Mouse (Mus musculus) MEL (cell line): ENCODE measurements around the gene Pi4k2a. TPM values are rescaled to one million over a fixed set of nuclear protein-coding genes. Genes with fewer than 3 reads are reported as not detected.

Experiments
- DNase-seq: peaks from one replicate; pipeline ENCODE4 v3.0.0; 2011; ENCODE audit warnings: low read depth, low spot score
- H3K27ac ChIP-seq: 2 replicates; pipeline ENCODE4 v1.5.1; 2012; ENCODE audit warnings: low read depth, mild to moderate bottlenecking, control low read depth, low read length, moderate library complexity; ENCODE audit not compliant: control insufficient read depth
- H3K27me3 ChIP-seq, 2 experiments: fragments of 150-350 bp in 1 of 2; sonication (generic) in 1 of 2; 2 replicates each; pipeline ENCODE4 v1.6.1; 2012; ENCODE audit warnings: low read length in 2 of 2, mild to moderate bottlenecking in 2 of 2, improper control_type of control experiment in 1 of 2, moderate library complexity in 1 of 2; ENCODE audit not compliant: insufficient read depth in 2 of 2, control insufficient read depth in 1 of 2
- H3K36me3 ChIP-seq, 2 experiments: 2 replicates each; pipeline ENCODE4 v1.6.1; 2012 to 2014; ENCODE audit warnings: low read length in 2 of 2, improper control_type of control experiment in 1 of 2, inconsistent platforms in 1 of 2, mild to moderate bottlenecking in 1 of 2; ENCODE audit not compliant: insufficient read depth in 2 of 2, control insufficient read depth in 1 of 2
- H3K4me1 ChIP-seq, 2 experiments: fragments of 150-350 bp in 1 of 2; sonication (generic) in 1 of 2; 2 replicates each; pipeline ENCODE4 v1.6.1; 2012; ENCODE audit warnings: low read length in 2 of 2, improper control_type of control experiment in 1 of 2, mild to moderate bottlenecking in 1 of 2; ENCODE audit not compliant: insufficient read depth in 2 of 2, control insufficient read depth in 1 of 2
- H3K4me3 ChIP-seq, 2 experiments: fragments of 150-350 bp in 1 of 2; sonication (generic) in 1 of 2; 2 replicates each; pipeline ENCODE4 v1.5.1; 2012; ENCODE audit warnings: low read depth in 2 of 2, low read length in 2 of 2, mild to moderate bottlenecking in 2 of 2, moderate library complexity in 2 of 2, control low read depth in 1 of 2, improper control_type of control experiment in 1 of 2; ENCODE audit not compliant: control insufficient read depth in 1 of 2, insufficient read depth in 1 of 2
- H3K79me2 ChIP-seq: 2 replicates; pipeline ENCODE4 v1.6.1; 2012; ENCODE audit warnings: mild to moderate bottlenecking, low read length, moderate library complexity; ENCODE audit not compliant: control insufficient read depth, poor library complexity, insufficient read depth
- H3K9ac ChIP-seq: 2 replicates; pipeline ENCODE4 v1.6.1; 2012; ENCODE audit warnings: low read depth, mild to moderate bottlenecking, control low read depth, low read length, moderate library complexity; ENCODE audit not compliant: control insufficient read depth, poor library complexity, severe bottlenecking
- H3K9me3 ChIP-seq: fragments of 150-350 bp; sonication (generic); replicated peaks from 2 replicates; pipeline ENCODE4 v1.6.1; 2012; ENCODE audit warnings: mild to moderate bottlenecking, low read length, improper control_type of control experiment, moderate library complexity; ENCODE audit not compliant: insufficient read depth
- BHLHE40 ChIP-seq: IDR thresholded peaks from 2 replicates; pipeline ENCODE4 v1.6.1; 2012; ENCODE audit warnings: low read depth, mild to moderate bottlenecking, inconsistent platforms, low read length, improper control_type of control experiment, borderline replicate concordance
- CHD1 ChIP-seq: IDR thresholded peaks from 2 replicates; pipeline ENCODE4 v1.6.1; 2012; ENCODE audit warnings: low read depth, mild to moderate bottlenecking, inconsistent platforms, low read length, improper control_type of control experiment
- CHD2 ChIP-seq: IDR thresholded peaks from 2 replicates; pipeline ENCODE4 v1.6.1; 2011; ENCODE audit warnings: low read length, improper control_type of control experiment
- CTCF ChIP-seq, 3 experiments: IDR thresholded peaks in 2 of 3; conservative IDR thresholded peaks in 1 of 3; 2 replicates each; pipeline ENCODE4 v1.5.1; 2011 to 2012; ENCODE audit warnings: low read length in 3 of 3, low read depth in 2 of 3, mild to moderate bottlenecking in 2 of 3, improper control_type of control experiment in 1 of 3, inconsistent platforms in 1 of 3, mixed read lengths in 1 of 3, moderate library complexity in 1 of 3; ENCODE audit not compliant: control insufficient read depth in 1 of 3, insufficient read depth in 1 of 3, poor library complexity in 1 of 3, severe bottlenecking in 1 of 3
- E2F4 ChIP-seq: IDR thresholded peaks from 2 replicates; pipeline ENCODE4 v1.6.1; 2011; ENCODE audit warnings: low read depth, low read length, improper control_type of control experiment, borderline replicate concordance
- ELF1 ChIP-seq: IDR thresholded peaks from 2 replicates; pipeline ENCODE4 v1.6.1; 2014; ENCODE audit warnings: low read depth, mild to moderate bottlenecking, inconsistent platforms, low read length, improper control_type of control experiment, moderate library complexity
- EP300 ChIP-seq, 2 experiments: IDR thresholded peaks; 2 replicates each; pipeline ENCODE4 v1.6.1; 2011; ENCODE audit warnings: improper control_type of control experiment in 2 of 2, low read length in 2 of 2, low read depth in 1 of 2, mild to moderate bottlenecking in 1 of 2
- ETS1 ChIP-seq: IDR thresholded peaks from 2 replicates; pipeline ENCODE4 v1.6.1; 2012; ENCODE audit warnings: low read depth, mild to moderate bottlenecking, inconsistent platforms, low read length, improper control_type of control experiment, moderate library complexity
- HCFC1 ChIP-seq: IDR thresholded peaks from 2 replicates; pipeline ENCODE4 v1.6.1; 2012; ENCODE audit warnings: low read depth, mild to moderate bottlenecking, inconsistent platforms, low read length, improper control_type of control experiment, moderate library complexity
- KAT2A ChIP-seq: conservative IDR thresholded peaks from 2 replicates; pipeline ENCODE4 v1.6.1; 2012; ENCODE audit warnings: low read depth, low read length, improper control_type of control experiment, inconsistent platforms
- MAFK ChIP-seq: IDR thresholded peaks from 2 replicates; pipeline ENCODE4 v1.6.1; 2011; ENCODE audit warnings: low read depth, mild to moderate bottlenecking, low read length, improper control_type of control experiment, borderline replicate concordance
- MAX ChIP-seq: IDR thresholded peaks from 2 replicates; pipeline ENCODE4 v1.6.1; 2011; ENCODE audit warnings: low read length, improper control_type of control experiment
- MXI1 ChIP-seq: IDR thresholded peaks from 2 replicates; pipeline ENCODE4 v1.6.1; 2011; ENCODE audit warnings: mild to moderate bottlenecking, low read depth, low read length, improper control_type of control experiment
- MYB ChIP-seq: IDR thresholded peaks from 2 replicates; pipeline ENCODE4 v1.6.1; 2011; ENCODE audit warnings: mild to moderate bottlenecking, low read depth, low read length, improper control_type of control experiment
- MYC ChIP-seq: IDR thresholded peaks from 2 replicates; pipeline ENCODE4 v1.6.1; 2011; ENCODE audit warnings: low read depth, mild to moderate bottlenecking, low read length, improper control_type of control experiment, moderate library complexity
- NRF1 ChIP-seq: IDR thresholded peaks from 2 replicates; pipeline ENCODE4 v1.6.1; 2014; ENCODE audit warnings: low read depth, mild to moderate bottlenecking, inconsistent platforms, low read length, improper control_type of control experiment, moderate library complexity; ENCODE audit not compliant: poor library complexity, insufficient read depth, severe bottlenecking
- POLR2A ChIP-seq, 2 experiments: IDR thresholded peaks; 2 replicates each; pipeline ENCODE4 v1.6.1; 2011 to 2012; ENCODE audit warnings: low read length in 2 of 2, mild to moderate bottlenecking in 2 of 2, control low read depth in 1 of 2, improper control_type of control experiment in 1 of 2, low read depth in 1 of 2, moderate library complexity in 1 of 2; ENCODE audit not compliant: control insufficient read depth in 1 of 2, insufficient read depth in 1 of 2, poor library complexity in 1 of 2
- RAD21 ChIP-seq: IDR thresholded peaks from 2 replicates; pipeline ENCODE4 v1.6.1; 2011; ENCODE audit warnings: mild to moderate bottlenecking, low read depth, low read length, improper control_type of control experiment
- RCOR1 ChIP-seq: IDR thresholded peaks from 2 replicates; pipeline ENCODE4 v1.6.1; 2012; ENCODE audit warnings: low read depth, mild to moderate bottlenecking, inconsistent platforms, low read length, improper control_type of control experiment
- SIN3A ChIP-seq: IDR thresholded peaks from 2 replicates; pipeline ENCODE4 v1.6.1; 2012; ENCODE audit warnings: low read length, improper control_type of control experiment, inconsistent platforms
- SMC3 ChIP-seq: IDR thresholded peaks from 2 replicates; pipeline ENCODE4 v1.6.1; 2011; ENCODE audit warnings: low read depth, low read length, improper control_type of control experiment
- TAL1 ChIP-seq: IDR thresholded peaks from 2 replicates; pipeline ENCODE4 v1.6.1; 2012; ENCODE audit warnings: mild to moderate bottlenecking, inconsistent platforms, low read length, moderate library complexity, mixed read lengths
- TBP ChIP-seq: IDR thresholded peaks from 2 replicates; pipeline ENCODE4 v1.8.0; 2011; ENCODE audit warnings: low read depth, low read length, improper control_type of control experiment
- UBTF ChIP-seq: IDR thresholded peaks from 2 replicates; pipeline ENCODE4 v1.6.1; 2012; ENCODE audit warnings: low read depth, mild to moderate bottlenecking, inconsistent platforms, low read length, improper control_type of control experiment, moderate library complexity, borderline replicate concordance; ENCODE audit not compliant: insufficient read depth
- USF1 ChIP-seq: IDR thresholded peaks from 2 replicates; pipeline ENCODE4 v1.6.1; 2014; ENCODE audit warnings: low read depth, mild to moderate bottlenecking, inconsistent platforms, low read length, improper control_type of control experiment, moderate library complexity
- USF2 ChIP-seq, 2 experiments: IDR thresholded peaks; 2 replicates each; pipeline ENCODE4 v1.6.1; 2011 to 2012; ENCODE audit warnings: improper control_type of control experiment in 2 of 2, low read length in 2 of 2, borderline replicate concordance in 1 of 2, inconsistent platforms in 1 of 2, low read depth in 1 of 2, mild to moderate bottlenecking in 1 of 2; ENCODE audit not compliant: insufficient read depth in 1 of 2
- ZKSCAN1 ChIP-seq: IDR thresholded peaks from 2 replicates; pipeline ENCODE4 v1.6.1; 2012; ENCODE audit warnings: low read depth, mild to moderate bottlenecking, inconsistent platforms, low read length, improper control_type of control experiment, moderate library complexity
- ZMIZ1 ChIP-seq: IDR thresholded peaks from 2 replicates; pipeline ENCODE4 v1.6.1; 2012; ENCODE audit warnings: low read depth, mild to moderate bottlenecking, inconsistent platforms, low read length, improper control_type of control experiment, moderate library complexity
- ZNF384 ChIP-seq: IDR thresholded peaks from 2 replicates; pipeline ENCODE4 v1.6.1; 2012; ENCODE audit warnings: low read depth, mild to moderate bottlenecking, inconsistent platforms, low read length, improper control_type of control experiment
- polyA plus RNA-seq, 2 experiments: library from polyadenylated mRNA; stranded (reverse) in 1 of 2; unstranded in 1 of 2; fragments of >175 nt in 1 of 2; fragments of >200 nt in 1 of 2; gene quantifications; 2 replicates each; pipeline versions ENCODE4 v1.2.1 to v1.2.4; 2012; ENCODE audit warnings: low replicate concordance in 2 of 2, low read depth in 1 of 2; ENCODE audit not compliant: insufficient read length in 2 of 2, insufficient read depth in 1 of 2, missing spikeins in 1 of 2
- total RNA-seq: library from RNA; depleted of rRNA; stranded (reverse); fragments of 300-350 nt; gene quantifications from 2 replicates; pipeline ENCODE4 v1.2.3, GENCODE M21; 2012

Gene Pi4k2a
- total and polyA plus RNA-seq, 3 experiments, result 10.2 to 30.3 TPM; not detected in 1

DNA sequence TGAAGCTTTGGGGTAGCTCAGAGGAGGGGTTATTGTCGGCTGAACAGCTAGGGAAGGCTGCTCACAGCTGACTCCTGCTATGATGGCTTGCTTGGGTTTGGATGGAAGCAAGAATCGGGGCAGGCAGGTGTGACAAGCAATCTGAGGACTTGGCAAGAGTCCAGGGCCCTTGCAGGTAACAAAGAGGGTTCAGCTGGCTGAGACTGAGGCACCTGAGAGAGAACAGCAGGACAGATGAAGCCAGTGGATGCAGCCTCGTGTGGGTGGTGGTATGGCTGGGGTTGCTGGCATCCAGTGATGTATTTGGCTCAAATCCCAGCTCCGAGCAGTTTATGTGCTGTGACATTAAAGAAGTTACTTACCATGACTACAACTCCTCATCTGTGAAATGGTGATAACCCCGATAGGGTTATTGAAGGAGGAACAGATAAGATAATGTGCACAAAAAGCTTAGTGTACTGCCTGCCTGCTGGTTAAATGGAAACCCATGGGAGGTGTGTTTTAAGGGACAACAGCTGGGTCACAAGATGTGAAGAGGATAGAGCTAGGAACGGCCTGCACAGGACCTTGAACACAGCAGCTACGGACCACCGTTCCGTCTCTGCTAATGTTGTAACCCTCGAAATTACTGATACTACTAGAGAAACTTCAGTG, 79.2 kb downstream of the Pi4k2a start (continued):
- peak; percentile 54; the same call in 1 of the 2 replicates for TF ChIP-seq TBP
- TF ChIP-seq USF2 (IDR thresholded peaks at IDR 0.05; ENCODE audit: borderline replicate concordance in 1 of 2, insufficient read depth in 1 of 2, low read depth in 1 of 2, low read length in 2 of 2), result no peak
- TF ChIP-seq BHLHE40, result peak; percentile 81

DNA sequence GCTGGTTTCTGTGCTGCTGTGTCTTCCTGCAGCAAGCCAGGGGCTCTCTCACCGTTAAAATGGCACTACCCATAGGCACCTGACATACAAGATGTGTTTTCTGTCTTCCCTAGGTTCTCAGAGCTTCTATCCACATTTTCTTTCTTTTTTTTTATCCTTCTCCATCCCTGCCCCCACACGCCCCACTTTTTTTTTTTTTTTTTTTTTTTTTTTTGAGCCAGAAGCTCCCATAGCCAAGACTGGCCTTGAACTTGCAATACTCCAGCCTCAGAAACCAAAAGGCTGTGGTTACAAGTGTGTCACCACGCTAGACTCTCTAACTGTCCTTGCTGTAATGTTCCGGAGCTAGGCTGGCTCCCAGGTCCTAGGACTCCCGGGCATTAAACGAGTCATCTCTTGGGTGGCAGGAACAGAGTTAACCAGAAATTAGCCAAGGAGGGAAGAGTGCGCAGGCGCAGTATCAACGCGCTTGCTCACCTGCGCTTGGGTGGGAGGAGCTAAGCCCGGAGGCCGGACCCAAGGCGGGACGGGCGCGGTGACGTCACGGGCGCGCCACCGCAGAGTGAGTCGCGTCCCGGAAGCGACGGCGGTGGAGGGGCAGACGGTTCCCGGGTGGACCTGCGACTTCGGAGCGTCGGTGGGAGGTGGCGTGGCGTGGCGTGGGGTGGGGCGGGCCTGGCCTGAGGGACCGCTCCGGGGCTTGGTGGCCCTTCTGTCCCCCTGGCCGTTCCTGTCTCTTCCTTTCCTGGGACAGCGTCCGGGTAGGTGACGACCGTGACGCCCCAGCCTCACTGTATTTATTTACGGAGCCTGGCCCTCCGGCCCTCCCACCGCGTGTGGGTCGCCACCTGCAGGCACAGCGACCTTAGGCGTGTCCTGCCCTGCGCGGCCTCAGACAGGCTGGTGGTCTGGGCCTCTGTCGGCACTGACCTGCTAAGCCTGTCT, 80.0 kb downstream of the Pi4k2a start:
- peak overlapping the region; percentile 79 for H3K9ac ChIP-seq
- peaks cover 17% of the 10 kb centered on the region for H3K79me2 ChIP-seq
- H3K4me1 ChIP-seq, result peaks cover 13 to 31% of the 10 kb centered on the region in 2 experiments
- peak overlapping the region; percentile 79 for H3K27ac ChIP-seq
- no peaks in the 10 kb centered on the region for H3K27me3 ChIP-seq
- H3K4me3 ChIP-seq, result peak overlapping the region; percentile 86 to 90
- H3K36me3 ChIP-seq, result peaks cover 0 to 27% of the 10 kb centered on the region in 2 experiments; a peak in 2 of 4 replicates
- H3K9me3 ChIP-seq, result no peaks in the 10 kb centered on the region
- DNase-seq, result peak; percentile 99
- TF ChIP-seq TAL1 (no peak), HCFC1 (peak; percentile 88), ZMIZ1 (peak; percentile 34; the same call in 1 of the 2 replicates), MXI1 (peak; percentile 50), TBP (0 out of 2 replicates have a peak, but pooled peaks have one; percentile 22), POLR2A (IDR thresholded peaks at IDR 0.05; ENCODE audit: control insufficient read depth in 1 of 2, insufficient read depth in 1 of 2, low read depth in 1 of 2, low read length in 2 of 2, poor library complexity in 1 of 2) (peak; percentile 83 to 89), MYC (0 out of 2 replicates have a peak, but pooled peaks have one; percentile 12), SIN3A (peak; percentile 93), MAFK (no peak), RAD21 (no peak), ZNF384 (peak; percentile 99), CHD2 (no peak; the same call in 1 of the 2 replicates), NRF1 (peak; percentile 86), SMC3 (no peak), ZKSCAN1 (no peak; the same call in 1 of the 2 replicates), ELF1 (peak; percentile 98), RCOR1 (no peak; the same call in 1 of the 2 replicates), USF2 (IDR thresholded peaks at IDR 0.05; ENCODE audit: borderline replicate concordance in 1 of 2, insufficient read depth in 1 of 2, low read depth in 1 of 2, low read length in 2 of 2) (no peak), EP300 (IDR thresholded peaks at IDR 0.05; ENCODE audit: low read depth in 1 of 2, low read length in 2 of 2) (peak in 1 of 2 experiments; percentile 32; a peak in 1 of 4 replicates), E2F4 (no peak), MYB (no peak), ETS1 (0 out of 2 replicates have a peak, but pooled peaks have one; percentile 41), CTCF (IDR thresholded peaks at IDR 0.05 in 2 of 3, conservative IDR thresholded peaks at IDR 0.05 in 1 of 3; ENCODE audit: control insufficient read depth in 1 of 3, insufficient read depth in 1 of 3, low read depth in 2 of 3, low read length in 3 of 3, poor library complexity in 1 of 3, severe bottlenecking in 1 of 3) (no peak), CHD1 (peak; percentile 36; the same call in 1 of the 2 replicates), UBTF (no peak), MAX (no peak; the same call in 1 of the 2 replicates), KAT2A (no peak), BHLHE40 (no peak), USF1 (no peak; the same call in 1 of the 2 replicates)
